In the genomic region with DNA sequence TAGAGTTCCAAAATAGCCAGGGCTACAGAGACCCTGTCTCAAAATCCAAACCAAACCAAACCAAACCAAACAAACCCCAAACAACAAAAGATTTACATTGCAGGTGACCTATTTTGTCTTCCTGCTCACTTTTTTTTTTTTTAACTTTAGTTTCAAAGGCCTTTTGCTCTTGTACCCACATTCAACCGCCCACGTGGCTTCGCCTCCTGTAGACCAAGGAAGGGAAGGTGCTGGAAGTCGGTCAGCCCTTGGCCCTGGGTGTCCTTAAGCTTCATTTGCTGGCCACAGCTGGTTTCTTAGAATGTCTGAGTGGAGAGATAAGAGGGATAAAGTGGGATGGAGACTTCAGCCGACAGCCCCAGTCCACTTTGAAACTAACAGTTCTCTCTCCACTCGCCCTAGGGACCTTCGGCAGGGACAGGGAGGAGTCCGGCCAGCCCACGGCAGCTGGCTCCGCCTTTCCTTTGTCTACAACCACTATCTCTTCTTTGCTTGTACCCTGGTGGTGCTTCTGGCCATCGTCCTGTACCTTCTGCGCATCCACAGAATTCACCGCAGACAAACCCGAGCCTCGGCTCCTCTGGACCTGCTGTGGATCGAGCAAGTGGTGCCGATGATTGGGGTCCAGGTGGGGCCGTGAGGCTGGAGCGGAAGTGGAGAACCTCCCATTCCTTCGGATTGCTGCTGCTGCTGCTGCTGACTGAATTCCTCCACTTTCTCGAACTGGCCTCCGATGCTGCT, we compare ENCODE assay signal across 9 mouse cellular contexts. TPM values are rescaled to one million over a fixed set of nuclear protein-coding genes. Genes with fewer than 3 reads are reported as not detected.
DNase-seq lines count a peak whose midpoint lies in the region; ATAC-seq lines count a peak whose summit lies in the region.
"Had no signal": no experiment of that assay in that cellular context is flagged by ENCODE, and none has a peak within 500 bp of the region (broad histone marks: within the 10 kb centered on the region; RNA-seq: fewer than 3 reads in every experiment).

No protein-coding gene starts in this region.

- ATAC-seq in kidney, embryonic 14.5 days (ENCODE audit: low FRiP score, low TSS enrichment), result peak; percentile 63; the same call in 1 of the 2 replicates
- no peak for ATAC-seq in embryonic facial prominence, embryonic 12.5 days (ENCODE audit: insufficient number of reproducible peaks, insufficient read depth, low FRiP score, low TSS enrichment)
- peak; percentile 38; the same call in 1 of the 2 replicates for ATAC-seq in hindbrain, embryonic 15.5 days (ENCODE audit: low FRiP score, low read depth)
- no peak for ATAC-seq in neural tube, embryonic 13.5 days (ENCODE audit: low read depth)

- peak overlapping the region; percentile 34 for H3K4me2 ChIP-seq in kidney, embryonic 14.5 days (replicated peaks; ENCODE audit: low read depth, low read length)
- peak overlapping the region; percentile 54 for H3K4me2 ChIP-seq in embryonic facial prominence, embryonic 12.5 days (replicated peaks)
- peak overlapping the region; percentile 42 for H3K4me2 ChIP-seq in hindbrain, embryonic 15.5 days
- H3K4me2 ChIP-seq in neural tube, embryonic 13.5 days, result peak overlapping the region; percentile 44

- DNase-seq in kidney, postnatal 36 days, result no peak
- no peak for DNase-seq in layer of hippocampus, postnatal 10 days (ENCODE audit: low spot score in 2 of 2)
- no peak for DNase-seq in gastrocnemius, postnatal 25 days
- DNase-seq in layer of hippocampus, postnatal 36 days, result no peak

- peak overlapping the region; percentile 52; the same call in 1 of the 2 replicates for H3K9ac ChIP-seq in kidney, embryonic 14.5 days (ENCODE audit: low read depth, low read length)
- peak overlapping the region; percentile 45; the same call in 1 of the 2 replicates for H3K9ac ChIP-seq in embryonic facial prominence, embryonic 12.5 days
- no peak overlapping the region for H3K9ac ChIP-seq in hindbrain, embryonic 15.5 days
- peak overlapping the region; percentile 55; the same call in 1 of the 2 replicates for H3K9ac ChIP-seq in neural tube, embryonic 13.5 days

- no peaks in the 10 kb centered on the region for H3K4me1 ChIP-seq in kidney, embryonic 14.5 days (ENCODE audit: control insufficient read depth, insufficient read depth, low read length)
- H3K4me1 ChIP-seq in embryonic facial prominence, embryonic 12.5 days, result peaks cover 8% of the 10 kb centered on the region; the same call in 1 of the 2 replicates
- no peaks in the 10 kb centered on the region for H3K4me1 ChIP-seq in hindbrain, embryonic 15.5 days (replicated peaks)
- H3K4me1 ChIP-seq in neural tube, embryonic 13.5 days (replicated peaks), result peaks cover 4% of the 10 kb centered on the region; the same call in 1 of the 2 replicates

- H3K27ac ChIP-seq in kidney, embryonic 14.5 days (ENCODE audit: low read depth, low read length), result peak overlapping the region; percentile 34; the same call in 1 of the 2 replicates
- peak overlapping the region; percentile 73 for H3K27ac ChIP-seq in embryonic facial prominence, embryonic 12.5 days
- no peak overlapping the region for H3K27ac ChIP-seq in hindbrain, embryonic 15.5 days (replicated peaks)
- peak overlapping the region; percentile 33; the same call in 1 of the 2 replicates for H3K27ac ChIP-seq in neural tube, embryonic 13.5 days (replicated peaks)

- no peaks in the 10 kb centered on the region for H3K27me3 ChIP-seq in kidney, embryonic 14.5 days (ENCODE audit: control insufficient read depth, insufficient read depth, low read length)
- H3K27me3 ChIP-seq in embryonic facial prominence, embryonic 12.5 days, result no peaks in the 10 kb centered on the region
- no peaks in the 10 kb centered on the region for H3K27me3 ChIP-seq in hindbrain, embryonic 15.5 days
- H3K27me3 ChIP-seq in neural tube, embryonic 13.5 days, result no peaks in the 10 kb centered on the region

- WGBS in kidney, embryonic 14.5 days, result 43% methylated on average over 22 of the region's 22 CpGs
- WGBS in embryonic facial prominence, embryonic 12.5 days, result 44% methylated on average over 22 of the region's 22 CpGs
- 46% methylated on average over 22 of the region's 22 CpGs for WGBS in hindbrain, embryonic 15.5 days
- 45% methylated on average over 22 of the region's 22 CpGs for WGBS in neural tube, embryonic 13.5 days

- peaks cover 37% of the 10 kb centered on the region for H3K36me3 ChIP-seq in kidney, embryonic 14.5 days (ENCODE audit: control insufficient read depth, insufficient read depth, low read length)
- peaks cover 43% of the 10 kb centered on the region for H3K36me3 ChIP-seq in embryonic facial prominence, embryonic 12.5 days
- peaks cover 47% of the 10 kb centered on the region for H3K36me3 ChIP-seq in hindbrain, embryonic 15.5 days
- peaks cover 64% of the 10 kb centered on the region for H3K36me3 ChIP-seq in neural tube, embryonic 13.5 days

- peak overlapping the region; percentile 23; the same call in 1 of the 2 replicates for H3K4me3 ChIP-seq in kidney, embryonic 14.5 days (ENCODE audit: low read length)
- peak overlapping the region; percentile 32 for H3K4me3 ChIP-seq in embryonic facial prominence, embryonic 12.5 days
- peak overlapping the region; percentile 16; the same call in 1 of the 2 replicates for H3K4me3 ChIP-seq in hindbrain, embryonic 15.5 days
- H3K4me3 ChIP-seq in neural tube, embryonic 13.5 days, result peak overlapping the region; percentile 24

- no peaks in the 10 kb centered on the region for H3K9me3 ChIP-seq in kidney, embryonic 14.5 days (ENCODE audit: control insufficient read depth, low read length)
- H3K9me3 ChIP-seq in embryonic facial prominence, embryonic 12.5 days, result no peaks in the 10 kb centered on the region
- H3K9me3 ChIP-seq in hindbrain, embryonic 15.5 days, result no peaks in the 10 kb centered on the region
- H3K9me3 ChIP-seq in neural tube, embryonic 13.5 days, result no peaks in the 10 kb centered on the region

RNA-seq across cellular contexts. Expression of gene Cutc, which starts 23.3 kb away (rescaled TPM):
- polyA plus RNA-seq in kidney, embryonic 14.5 days (2014; fragmentation: Nextera tagmentation; extraction: Ambion mirVana), result 15.3 and 18.0 TPM in 2 replicates
- polyA plus RNA-seq in embryonic facial prominence, embryonic 12.5 days (2016; fragmentation: Nextera tagmentation; extraction: Ambion mirVana), result 11.1 and 13.0 TPM in 2 replicates
- 6.5 and 7.8 TPM in 2 replicates for polyA plus RNA-seq in hindbrain, embryonic 15.5 days (2015; fragmentation: Nextera tagmentation; extraction: Ambion mirVana)
- 8.8 and 9.2 TPM in 2 replicates for polyA plus RNA-seq in neural tube, embryonic 13.5 days (2015; fragmentation: Nextera tagmentation; extraction: Ambion mirVana)
- 1 to 10 TPM; 5.3 to 6.2 TPM for total RNA-seq in layer of hippocampus, postnatal 10 days (2021)
- 10 to 100 TPM; 15.8 to 16.8 TPM for total RNA-seq in gastrocnemius, postnatal 25 days (2021)
- total RNA-seq in layer of hippocampus, postnatal 36 days (2021), result 1 to 10 TPM; 4.6 to 8.8 TPM

RNA-seq across cellular contexts. Expression of gene Cox15, which starts 23.3 kb away (rescaled TPM):
- polyA plus RNA-seq in kidney, embryonic 14.5 days (2014; fragmentation: Nextera tagmentation; extraction: Ambion mirVana), result 5.7 and 10.5 TPM in 2 replicates
- polyA plus RNA-seq in embryonic facial prominence, embryonic 12.5 days (2016; fragmentation: Nextera tagmentation; extraction: Ambion mirVana), result 14.8 and 15.3 TPM in 2 replicates
- polyA plus RNA-seq in hindbrain, embryonic 15.5 days (2015; fragmentation: Nextera tagmentation; extraction: Ambion mirVana), result 12.9 and 13.9 TPM in 2 replicates
- polyA plus RNA-seq in neural tube, embryonic 13.5 days (2015; fragmentation: Nextera tagmentation; extraction: Ambion mirVana), result 12.9 and 14.7 TPM in 2 replicates
- total RNA-seq in layer of hippocampus, postnatal 10 days (2021), result 10 to 100 TPM; 17.9 to 20.6 TPM
- total RNA-seq in gastrocnemius, postnatal 25 days (2021), result 10 to 100 TPM; 17.5 to 19.5 TPM
- 10 to 100 TPM; 15.1 to 17.9 TPM for total RNA-seq in layer of hippocampus, postnatal 36 days (2021)

RNA-seq across cellular contexts. Expression of gene Entpd7, which starts 40.0 kb away (rescaled TPM):
- 15.7 and 16.1 TPM in 2 replicates for polyA plus RNA-seq in kidney, embryonic 14.5 days (2014; fragmentation: Nextera tagmentation; extraction: Ambion mirVana)
- 9.3 and 12.0 TPM in 2 replicates for polyA plus RNA-seq in embryonic facial prominence, embryonic 12.5 days (2016; fragmentation: Nextera tagmentation; extraction: Ambion mirVana)
- polyA plus RNA-seq in hindbrain, embryonic 15.5 days (2015; fragmentation: Nextera tagmentation; extraction: Ambion mirVana), result 8.3 and 8.4 TPM in 2 replicates
- 8.9 and 11.3 TPM in 2 replicates for polyA plus RNA-seq in neural tube, embryonic 13.5 days (2015; fragmentation: Nextera tagmentation; extraction: Ambion mirVana)
- 10 to 100 TPM; 26.3 to 28.5 TPM for total RNA-seq in layer of hippocampus, postnatal 10 days (2021)
- total RNA-seq in gastrocnemius, postnatal 25 days (2021), result 1 to 10 TPM; 1.8 TPM
- 10 to 100 TPM; 20.1 to 21.6 TPM for total RNA-seq in layer of hippocampus, postnatal 36 days (2021)

RNA-seq across cellular contexts. Expression of gene Abcc2, which starts 52.5 kb away (rescaled TPM):
- polyA plus RNA-seq in kidney, embryonic 14.5 days (2014; fragmentation: Nextera tagmentation; extraction: Ambion mirVana), result 0.94 and 1.7 TPM in 2 replicates
- polyA plus RNA-seq in embryonic facial prominence, embryonic 12.5 days (2016; fragmentation: Nextera tagmentation; extraction: Ambion mirVana), result 0.08 and 0.33 TPM in 2 replicates
- polyA plus RNA-seq in hindbrain, embryonic 15.5 days (2015; fragmentation: Nextera tagmentation; extraction: Ambion mirVana), result 0.12 and 0.14 TPM in 2 replicates
- 0.10 and 0.17 TPM in 2 replicates for polyA plus RNA-seq in neural tube, embryonic 13.5 days (2015; fragmentation: Nextera tagmentation; extraction: Ambion mirVana)
- under 1 TPM; 0.07 to 0.18 TPM for total RNA-seq in layer of hippocampus, postnatal 10 days (2021)
- not detected for total RNA-seq in gastrocnemius, postnatal 25 days (2021)
- not detected for total RNA-seq in layer of hippocampus, postnatal 36 days (2021)
- total RNA-seq: hematopoietic stem cell, adult 5-6 weeks had no signal

RNA-seq across cellular contexts. Expression of gene Slc25a28, which starts 54.8 kb away (rescaled TPM):
- 13.6 TPM in 2 replicates for polyA plus RNA-seq in kidney, embryonic 14.5 days (2014; fragmentation: Nextera tagmentation; extraction: Ambion mirVana)
- polyA plus RNA-seq in embryonic facial prominence, embryonic 12.5 days (2016; fragmentation: Nextera tagmentation; extraction: Ambion mirVana), result 18.4 and 20.4 TPM in 2 replicates
- polyA plus RNA-seq in hindbrain, embryonic 15.5 days (2015; fragmentation: Nextera tagmentation; extraction: Ambion mirVana), result 16.0 and 16.4 TPM in 2 replicates
- 14.0 and 15.9 TPM in 2 replicates for polyA plus RNA-seq in neural tube, embryonic 13.5 days (2015; fragmentation: Nextera tagmentation; extraction: Ambion mirVana)
- 10 to 100 TPM; 36.2 to 40.2 TPM for total RNA-seq in layer of hippocampus, postnatal 10 days (2021)
- total RNA-seq in gastrocnemius, postnatal 25 days (2021), result 10 to 100 TPM; 18.0 to 18.9 TPM
- 10 to 100 TPM; 43.3 to 43.6 TPM for total RNA-seq in layer of hippocampus, postnatal 36 days (2021)

Comparison
In these comparisons a context has a peak if more than half of its experiments do, and no peak if none do; other contexts are left out.
1. ATAC-seq: peak in kidney, embryonic 14.5 days (single experiment) and hindbrain, embryonic 15.5 days (single experiment); none in embryonic facial prominence, embryonic 12.5 days (single experiment) and neural tube, embryonic 13.5 days (single experiment).
2. Peak in every context shown above with its lines, with median percentiles within 50 percentile points of each other: H3K4me2 ChIP-seq and H3K4me3 ChIP-seq.